Mouse (Mus musculus): ENCODE data around the gene Abce1.

Abce1 gene

GRCm38 (mm10) chr8:79639586-79640451 is 71.7 kb downstream of the Abce1 start, which contains the start of gene Otud4:
TSS of gene Otud4 (plus strand) at chr8:79639618.
- DNase-seq: peak; percentile 49 to 53

DNA sequence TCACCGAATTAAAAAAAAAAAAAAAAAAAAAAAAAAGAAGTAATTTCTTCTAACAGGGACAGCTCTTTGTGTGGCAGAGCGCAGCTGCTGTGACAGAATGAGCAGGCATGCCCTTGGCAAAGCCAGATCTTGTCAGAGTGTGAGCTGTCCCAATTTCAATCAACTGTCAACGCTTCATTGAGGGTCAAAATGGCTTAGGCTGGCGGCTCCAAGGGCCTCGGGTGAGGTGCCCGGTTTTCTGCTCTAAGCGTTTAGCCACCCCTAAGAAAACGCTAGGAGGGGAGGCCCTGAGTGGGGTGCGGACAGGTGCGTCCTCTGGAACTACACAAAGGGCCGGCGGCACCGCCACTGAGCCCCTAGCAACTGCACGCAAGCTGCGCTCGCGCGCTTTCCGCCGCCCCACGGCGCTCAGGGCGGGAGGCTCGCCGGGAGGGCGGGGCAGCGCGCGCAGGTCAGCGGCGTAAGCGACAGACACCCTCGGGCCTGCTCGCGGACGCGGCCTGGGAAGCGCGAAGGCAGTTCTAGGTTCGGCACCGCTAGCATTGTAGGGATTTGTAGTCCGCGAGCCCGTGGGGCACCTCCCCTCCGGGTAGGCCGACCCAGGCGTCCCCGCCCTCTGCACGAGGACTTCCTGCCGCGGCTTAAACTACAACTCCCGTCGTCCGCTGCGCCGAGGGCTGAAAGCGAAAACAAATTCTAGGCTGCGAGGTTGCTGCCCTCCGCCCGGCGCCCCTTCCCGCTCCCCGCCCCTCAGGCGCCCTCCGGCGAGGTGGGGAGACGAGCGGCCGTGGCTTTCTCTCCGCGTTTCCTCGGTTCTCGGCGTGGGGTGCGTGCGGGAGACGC is 72.6 kb downstream of the Abce1 start:
- peak; percentile 99 for DNase-seq

GRCm38 (mm10) chr8:79638001-79638706 is 73.4 kb downstream of the Abce1 start:
- DNase-seq: peak; percentile 19 to 35

DNA sequence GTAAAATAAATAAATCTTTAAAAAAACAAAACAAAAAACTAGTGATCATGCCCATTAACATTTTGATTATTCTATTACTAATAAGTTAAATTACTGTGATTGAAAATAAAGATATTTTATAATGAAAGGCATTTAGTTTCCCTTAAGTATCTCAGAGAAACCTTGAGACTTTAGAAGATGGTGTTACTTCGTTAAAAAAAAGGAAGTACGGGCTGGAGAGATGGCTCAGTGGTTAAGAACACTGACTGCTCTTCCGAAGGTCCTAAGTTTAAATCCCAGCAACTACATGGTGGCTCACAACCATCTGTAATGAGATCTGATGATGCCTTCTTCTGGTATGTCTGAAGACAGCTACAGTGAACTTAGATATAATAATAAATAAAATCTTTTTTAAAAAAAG is 74.3 kb downstream of the Abce1 start:
- DNase-seq: no peak

GRCm38 (mm10) chr8:79636151-79636550 is 75.4 kb downstream of the Abce1 start:
- DNase-seq: no peak

DNA sequence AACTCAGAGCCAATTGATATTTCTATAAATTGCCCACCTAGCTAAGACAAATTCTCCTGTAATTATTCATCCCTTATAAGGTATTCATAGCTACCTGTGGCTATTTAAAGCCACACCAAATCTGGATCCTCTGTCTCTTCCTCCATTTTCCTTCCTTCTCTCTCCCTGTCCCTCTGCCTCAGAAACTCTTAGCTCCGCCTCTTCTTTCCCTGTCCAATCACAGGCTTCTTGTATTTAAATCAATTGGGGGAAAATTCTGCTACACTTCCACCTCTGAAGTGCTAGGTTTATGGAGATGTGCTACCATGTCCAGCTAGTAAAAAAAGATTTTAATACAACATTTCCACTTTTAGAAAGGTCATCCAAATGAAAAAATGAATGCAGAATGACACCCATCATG is 76.0 kb downstream of the Abce1 start:
- no peak for DNase-seq

Data from kidney, adult 8-10 months (tissue).